Mouse (Mus musculus) E14TG2a.4 (cell line): ENCODE results near the gene Sik1.
"Not testable (repeated sequence)": the region's sequence is repeated elsewhere in the genome, so short reads cannot be mapped to it uniquely, and the experiment has no call there.

Experiments
- CTCF ChIP-seq: conservative IDR thresholded peaks from 2 replicates; pipeline ENCODE4 v1.5.1; 2014; ENCODE audit warnings: low read length
- POU5F1 ChIP-seq: IDR thresholded peaks from 2 replicates; pipeline ENCODE4 v1.6.1; 2014; ENCODE audit warnings: low read length, borderline replicate concordance

DNA sequence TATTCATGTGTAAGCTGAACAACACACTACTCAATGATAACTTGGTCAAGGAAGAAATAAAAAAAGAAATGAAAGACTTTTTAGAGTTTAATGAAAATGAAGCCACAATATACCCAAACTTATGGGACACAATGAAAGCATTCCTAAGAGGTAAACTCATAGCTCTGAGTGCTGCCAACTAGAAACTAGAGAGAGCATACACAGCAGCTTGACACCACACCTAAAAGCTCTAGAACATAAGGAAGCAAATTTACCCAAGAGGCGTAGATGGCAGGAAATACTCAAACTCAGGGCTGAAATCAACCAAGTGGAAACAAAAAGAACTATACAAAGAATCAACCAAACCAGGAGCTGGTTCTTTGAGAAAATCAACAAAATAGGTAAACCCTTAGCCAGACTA is 29.1 kb upstream of the Sik1 start:
- not testable (repeated sequence) for TF ChIP-seq CTCF, POU5F1
